9 mouse cellular contexts compared by ENCODE assay signal in genomic region chr4:141477681-141478102, GRCm38 (mm10). TPM values are rescaled to one million over a fixed set of nuclear protein-coding genes. Genes with fewer than 3 reads are reported as not detected.
DNase-seq lines count a peak whose midpoint lies in the region; ATAC-seq and TF ChIP-seq lines count a peak whose summit lies in the region.
"Had no signal": no experiment of that assay in that cellular context is flagged by ENCODE, and none has a peak within 500 bp of the region (broad histone marks: within the 10 kb centered on the region; RNA-seq: fewer than 3 reads in every experiment).

No protein-coding gene starts in this region.

- no peaks in the 10 kb centered on the region for H3K9me3 ChIP-seq in hindbrain, embryonic 15.5 days
- H3K9me3 ChIP-seq in hindbrain, embryonic 12.5 days (replicated peaks), result no peaks in the 10 kb centered on the region
- no peaks in the 10 kb centered on the region for H3K9me3 ChIP-seq in forebrain, embryonic 16.5 days (ENCODE audit: control insufficient read depth, low read length)
- no peaks in the 10 kb centered on the region for H3K9me3 ChIP-seq in hindbrain, embryonic 16.5 days (ENCODE audit: control insufficient read depth, low read length)
- no peaks in the 10 kb centered on the region for H3K9me3 ChIP-seq in lung, embryonic 15.5 days

- no peak overlapping the region for H3K4me3 ChIP-seq in hindbrain, embryonic 15.5 days
- H3K4me3 ChIP-seq in hindbrain, embryonic 12.5 days, result no peak overlapping the region
- H3K4me3 ChIP-seq in bone marrow macrophage, adult 2 months (ENCODE audit: insufficient read depth, low read length), result no peak overlapping the region
- H3K4me3 ChIP-seq in forebrain, embryonic 16.5 days (replicated peaks; ENCODE audit: low read length), result no peak overlapping the region
- H3K4me3 ChIP-seq in hindbrain, embryonic 16.5 days (ENCODE audit: low read length), result no peak overlapping the region
- H3K4me3 ChIP-seq in lung, embryonic 15.5 days, result no peak overlapping the region

- no peak; the same call in 1 of the 2 replicates for ATAC-seq in hindbrain, embryonic 15.5 days (ENCODE audit: low FRiP score, low read depth)
- ATAC-seq in hindbrain, embryonic 12.5 days (ENCODE audit: low FRiP score), result no peak
- peak; percentile 60 for ATAC-seq in forebrain, embryonic 16.5 days
- ATAC-seq in hindbrain, embryonic 16.5 days, result peak; percentile 64
- ATAC-seq in lung, embryonic 15.5 days (ENCODE audit: borderline replicate concordance, extremely low read depth, low FRiP score, low TSS enrichment), result peak; percentile 28; the same call in 1 of the 2 replicates

- TF ChIP-seq POLR2A in bone marrow macrophage, adult 2 months (IDR thresholded peaks at IDR 0.05; ENCODE audit: borderline replicate concordance, low read depth, low read length), result no peak

- WGBS in hindbrain, embryonic 15.5 days, result 62% methylated on average over 16 of the region's 16 CpGs
- WGBS in hindbrain, embryonic 12.5 days, result 86% methylated on average over 16 of the region's 16 CpGs
- 55% methylated on average over 16 of the region's 16 CpGs for WGBS in forebrain, embryonic 16.5 days
- 59% methylated on average over 16 of the region's 16 CpGs for WGBS in hindbrain, embryonic 16.5 days
- 76% methylated on average over 16 of the region's 16 CpGs for WGBS in lung, embryonic 15.5 days

- H3K4me2 ChIP-seq in hindbrain, embryonic 15.5 days, result no peak overlapping the region
- H3K4me2 ChIP-seq in hindbrain, embryonic 12.5 days (replicated peaks), result no peak overlapping the region
- no peak overlapping the region for H3K4me2 ChIP-seq in forebrain, embryonic 16.5 days (ENCODE audit: low read length)
- H3K4me2 ChIP-seq in hindbrain, embryonic 16.5 days (ENCODE audit: low read length), result no peak overlapping the region
- H3K4me2 ChIP-seq in lung, embryonic 15.5 days, result no peak overlapping the region

- TF ChIP-seq CTCF in bone marrow macrophage, adult 2 months (IDR thresholded peaks at IDR 0.05; ENCODE audit: low read depth, low read length), result no peak

- H3K27ac ChIP-seq in hindbrain, embryonic 15.5 days (replicated peaks), result peak overlapping the region; percentile 78
- H3K27ac ChIP-seq in hindbrain, embryonic 12.5 days, result no peak overlapping the region
- peak overlapping the region; percentile 86 for H3K27ac ChIP-seq in bone marrow macrophage, adult 2 months (ENCODE audit: insufficient read depth, low read depth, low read length)
- H3K27ac ChIP-seq in forebrain, embryonic 16.5 days (ENCODE audit: low read length), result peak overlapping the region; percentile 86
- H3K27ac ChIP-seq in hindbrain, embryonic 16.5 days (ENCODE audit: low read depth, low read length), result peak overlapping the region; percentile 68
- peak overlapping the region; percentile 78 for H3K27ac ChIP-seq in lung, embryonic 15.5 days
- H3K27ac ChIP-seq: kidney, postnatal 0 days had no signal

- DNase-seq in spleen, adult 12 weeks (ENCODE audit: low spot score), result peak; percentile 51
- DNase-seq in thymus, postnatal 36 days, result no peak

- H3K9ac ChIP-seq in hindbrain, embryonic 15.5 days, result no peak overlapping the region
- H3K9ac ChIP-seq in hindbrain, embryonic 12.5 days, result no peak overlapping the region
- H3K9ac ChIP-seq in forebrain, embryonic 16.5 days (replicated peaks; ENCODE audit: low read depth, low read length), result no peak overlapping the region
- no peak overlapping the region for H3K9ac ChIP-seq in hindbrain, embryonic 16.5 days (ENCODE audit: low read depth, low read length)
- no peak overlapping the region for H3K9ac ChIP-seq in lung, embryonic 15.5 days

- peaks cover 11% of the 10 kb centered on the region for H3K4me1 ChIP-seq in hindbrain, embryonic 15.5 days (replicated peaks)
- peaks cover 9% of the 10 kb centered on the region; the same call in 1 of the 2 replicates for H3K4me1 ChIP-seq in hindbrain, embryonic 12.5 days
- H3K4me1 ChIP-seq in bone marrow macrophage, adult 2 months (ENCODE audit: control insufficient read depth, insufficient read depth, low read length), result peaks cover 14% of the 10 kb centered on the region
- H3K4me1 ChIP-seq in forebrain, embryonic 16.5 days (replicated peaks; ENCODE audit: control insufficient read depth, insufficient read depth, low read length), result peaks cover 14% of the 10 kb centered on the region
- H3K4me1 ChIP-seq in hindbrain, embryonic 16.5 days (ENCODE audit: control insufficient read depth, insufficient read depth, low read depth, low read length), result peaks cover 5% of the 10 kb centered on the region
- H3K4me1 ChIP-seq in lung, embryonic 15.5 days, result 0 out of 2 replicates have a peak, but pooled peaks cover 3% of the 10 kb centered on the region

- peaks cover 67% of the 10 kb centered on the region for H3K36me3 ChIP-seq in hindbrain, embryonic 15.5 days
- H3K36me3 ChIP-seq in hindbrain, embryonic 12.5 days, result peaks cover 98% of the 10 kb centered on the region
- peaks cover 42% of the 10 kb centered on the region for H3K36me3 ChIP-seq in forebrain, embryonic 16.5 days (ENCODE audit: control insufficient read depth, insufficient read depth)
- H3K36me3 ChIP-seq in hindbrain, embryonic 16.5 days (ENCODE audit: control insufficient read depth, insufficient read depth, low read length), result peaks cover 60% of the 10 kb centered on the region
- H3K36me3 ChIP-seq in lung, embryonic 15.5 days, result peaks cover 96% of the 10 kb centered on the region

- H3K27me3 ChIP-seq in hindbrain, embryonic 15.5 days, result no peaks in the 10 kb centered on the region
- no peaks in the 10 kb centered on the region for H3K27me3 ChIP-seq in hindbrain, embryonic 12.5 days
- H3K27me3 ChIP-seq in forebrain, embryonic 16.5 days (replicated peaks; ENCODE audit: control insufficient read depth, insufficient read depth, low read length), result no peaks in the 10 kb centered on the region
- no peaks in the 10 kb centered on the region for H3K27me3 ChIP-seq in hindbrain, embryonic 16.5 days (replicated peaks; ENCODE audit: control insufficient read depth, insufficient read depth, low read length)
- no peaks in the 10 kb centered on the region for H3K27me3 ChIP-seq in lung, embryonic 15.5 days

RNA-seq across cellular contexts. Expression of gene Zbtb17, which starts 33.2 kb away (rescaled TPM):
- 39.7 and 42.7 TPM in 2 replicates for polyA plus RNA-seq in hindbrain, embryonic 15.5 days (2015; fragmentation: Nextera tagmentation; extraction: Ambion mirVana)
- polyA plus RNA-seq in hindbrain, embryonic 12.5 days (2016; fragmentation: Nextera tagmentation; extraction: Ambion mirVana), result 50.7 and 56.6 TPM in 2 replicates
- 12.6 and 16.4 TPM in 2 replicates for polyA plus RNA-seq in bone marrow macrophage, adult 2 months (2012; ENCODE audit: insufficient read depth, insufficient read length, missing spikeins)
- polyA plus RNA-seq in forebrain, embryonic 16.5 days (2015; fragmentation: Nextera tagmentation; extraction: Ambion mirVana), result 62.0 and 64.2 TPM in 2 replicates
- 39.5 and 39.6 TPM in 2 replicates for polyA plus RNA-seq in hindbrain, embryonic 16.5 days (2015; fragmentation: Nextera tagmentation; extraction: Ambion mirVana)
- 33.1 and 36.4 TPM in 2 replicates for polyA plus RNA-seq in lung, embryonic 15.5 days (2015; fragmentation: Nextera tagmentation; extraction: Ambion mirVana)

RNA-seq across cellular contexts. Expression of gene Srarp, which starts 41.8 kb away (rescaled TPM):
- polyA plus RNA-seq in hindbrain, embryonic 15.5 days (2015; fragmentation: Nextera tagmentation; extraction: Ambion mirVana), result 0.39 TPM in 1 of 2 replicates, not detected in the other
- polyA plus RNA-seq in hindbrain, embryonic 12.5 days (2016; fragmentation: Nextera tagmentation; extraction: Ambion mirVana), result not detected in 2 replicates
- polyA plus RNA-seq in bone marrow macrophage, adult 2 months (2012; ENCODE audit: insufficient read depth, insufficient read length, missing spikeins), result not detected in 2 replicates
- polyA plus RNA-seq in forebrain, embryonic 16.5 days (2015; fragmentation: Nextera tagmentation; extraction: Ambion mirVana), result not detected in 2 replicates
- 0.35 and 0.41 TPM in 2 replicates for polyA plus RNA-seq in hindbrain, embryonic 16.5 days (2015; fragmentation: Nextera tagmentation; extraction: Ambion mirVana)
- not detected in 2 replicates for polyA plus RNA-seq in lung, embryonic 15.5 days (2015; fragmentation: Nextera tagmentation; extraction: Ambion mirVana)

RNA-seq across cellular contexts. Expression of gene Hspb7, which starts 57.1 kb away (rescaled TPM):
- not detected in 2 replicates for polyA plus RNA-seq in hindbrain, embryonic 15.5 days (2015; fragmentation: Nextera tagmentation; extraction: Ambion mirVana)
- 0.10 TPM in 1 of 2 replicates, not detected in the other for polyA plus RNA-seq in hindbrain, embryonic 12.5 days (2016; fragmentation: Nextera tagmentation; extraction: Ambion mirVana)
- not detected in 2 replicates for polyA plus RNA-seq in bone marrow macrophage, adult 2 months (2012; ENCODE audit: insufficient read depth, insufficient read length, missing spikeins)
- polyA plus RNA-seq in forebrain, embryonic 16.5 days (2015; fragmentation: Nextera tagmentation; extraction: Ambion mirVana), result not detected in 2 replicates
- polyA plus RNA-seq in hindbrain, embryonic 16.5 days (2015; fragmentation: Nextera tagmentation; extraction: Ambion mirVana), result 0.09 and 0.66 TPM in 2 replicates
- 3.2 and 4.8 TPM in 2 replicates for polyA plus RNA-seq in lung, embryonic 15.5 days (2015; fragmentation: Nextera tagmentation; extraction: Ambion mirVana)

Comparison
In these comparisons a context has a peak if more than half of its experiments do, and no peak if none do; other contexts are left out.
1. ATAC-seq: peak in forebrain, embryonic 16.5 days (single experiment), hindbrain, embryonic 16.5 days (single experiment) and lung, embryonic 15.5 days (single experiment); none in hindbrain, embryonic 15.5 days (single experiment) and hindbrain, embryonic 12.5 days (single experiment).